Mouse (Mus musculus) layer of hippocampus, adult 6 months (tissue): ENCODE results near the gene Ttll12. TPM values are rescaled to one million over a fixed set of nuclear protein-coding genes. Genes with fewer than 3 reads are reported as not detected.

Experiments
- long read RNA-seq, 2 experiments: library from polyadenylated mRNA; unstranded; transcript quantifications; one replicate each; pipeline ENCODE4 v2.0.0; 2019 to 2020
- polyA plus RNA-seq: library from polyadenylated mRNA; unstranded; fragments of <200 nt; fragmentation: Nextera tagmentation; gene quantifications from 2 replicates; pipeline ENCODE4 v1.2.3, GENCODE M21; 2021

The Ttll12 gene
- 4.0 and 4.3 TPM in 2 replicates for polyA plus RNA-seq
- long read RNA-seq, experiment 1, partial matches to known transcripts, result 5 of 10 reads
- long read RNA-seq, experiment 1, other reads (novel, unspliced or antisense), result 2 of 10 reads
- long read RNA-seq, experiment 2, transcript Ttll12-201 (14 exons, 3,774 nt), result major isoform, 71 of 76 reads
- long read RNA-seq, experiment 2, partial matches to known transcripts, result 3 of 76 reads
- long read RNA-seq, experiment 2, other reads (novel, unspliced or antisense), result 2 of 76 reads

GRCm38 (mm10) chr15:83594513-83595363 lies at the start of gene Ttll12:
Gene Ttll12 (minus strand): TSS chr15:83595157.

GRCm38 (mm10) chr15:83563327-83563856 lies 31.6 kb downstream of the Ttll12 start, which contains the start of the genes Tspo and Mcat:
Gene Tspo (plus strand): TSS chr15:83563592.
Gene Mcat (minus strand): TSS chr15:83563787.

GRCm38 (mm10) chr15:83526424-83527091 lies 68.4 kb downstream of the Ttll12 start, which contains the start of gene Bik:
Gene Bik (plus strand): TSS chr15:83526862.

Other genes with a start within 250 kb of the Ttll12 start
- gene Arfgap3, start 244.9 kb downstream of the Ttll12 start, polyA plus RNA-seq, result 12.4 and 14.2 TPM in 2 replicates
- 20.2 and 26.1 TPM in 2 replicates for gene Pacsin2, start 130.6 kb downstream of the Ttll12 start, polyA plus RNA-seq
- 42.7 and 44.2 TPM in 2 replicates for gene Ttll1, start 84.3 kb downstream of the Ttll12 start, polyA plus RNA-seq
- 0.15 and 0.28 TPM in 2 replicates for gene Bik, start 68.3 kb downstream of the Ttll12 start, polyA plus RNA-seq
- gene Tspo, start 31.6 kb downstream of the Ttll12 start, polyA plus RNA-seq, result 36.9 and 62.2 TPM in 2 replicates
- 3.9 and 5.2 TPM in 2 replicates for gene Mcat, start 31.4 kb downstream of the Ttll12 start, polyA plus RNA-seq
- 6.9 and 7.0 TPM in 2 replicates for gene Scube1, start 129.9 kb upstream of the Ttll12 start, polyA plus RNA-seq
- 113 and 149 TPM in 2 replicates for gene Mpped1, start 184.3 kb upstream of the Ttll12 start, polyA plus RNA-seq